Mouse (Mus musculus) right cerebral cortex, adult 18-20 months (tissue): ENCODE data around the gene Cd83.

Experiments
- DNase-seq: peaks from one replicate; pipeline ENCODE4 v3.0.0; 2022; ENCODE audit warnings: mixed read lengths

The Cd83 gene

GRCm38 (mm10) chr13:43774605-43775426 is 9.8 kb upstream of the Cd83 start:
- no peak for DNase-seq

- no peak for DNase-seq
Measured at GRCm38 (mm10) chr13:43775427-43775733, 9.2 kb upstream of the Cd83 start.

- no peak for DNase-seq
Measured at GRCm38 (mm10) chr13:43777321-43778002, 7.1 kb upstream of the Cd83 start.

- no peak for DNase-seq
Measured at GRCm38 (mm10) chr13:43778021-43778649, 6.4 kb upstream of the Cd83 start.

GRCm38 (mm10) chr13:43778971-43779370 is 5.6 kb upstream of the Cd83 start:
- DNase-seq, result no peak

GRCm38 (mm10) chr13:43780071-43780470 is 4.5 kb upstream of the Cd83 start:
- DNase-seq, result no peak

- DNase-seq, result no peak
Measured at GRCm38 (mm10) chr13:43785712-43786072, 1.1 kb downstream of the Cd83 start.

GRCm38 (mm10) chr13:43786171-43786795 is 1.7 kb downstream of the Cd83 start:
- DNase-seq, result no peak

- DNase-seq, result no peak
Measured at GRCm38 (mm10) chr13:43787262-43787661, 2.7 kb downstream of the Cd83 start.

GRCm38 (mm10) chr13:43788071-43788470 is 3.5 kb downstream of the Cd83 start:
- DNase-seq, result no peak

GRCm38 (mm10) chr13:43788983-43789645 is 4.5 kb downstream of the Cd83 start:
- DNase-seq, result no peak

- DNase-seq, result no peak
Measured at GRCm38 (mm10) chr13:43790229-43791001, 5.8 kb downstream of the Cd83 start.

- no peak for DNase-seq
Measured at GRCm38 (mm10) chr13:43795334-43795733, 10.8 kb downstream of the Cd83 start.

GRCm38 (mm10) chr13:43798655-43799054 is 14.1 kb downstream of the Cd83 start:
- no peak for DNase-seq

- no peak for DNase-seq
Measured at GRCm38 (mm10) chr13:43800136-43800535, 15.6 kb downstream of the Cd83 start.

GRCm38 (mm10) chr13:43801961-43802360 is 17.4 kb downstream of the Cd83 start:
- DNase-seq, result no peak

- no peak for DNase-seq
Measured at GRCm38 (mm10) chr13:43802361-43803137, 18.0 kb downstream of the Cd83 start.

GRCm38 (mm10) chr13:43804648-43805047 is 20.1 kb downstream of the Cd83 start:
- no peak for DNase-seq

GRCm38 (mm10) chr13:43805159-43805758 is 20.7 kb downstream of the Cd83 start:
- DNase-seq, result no peak

GRCm38 (mm10) chr13:43806371-43807271 is 22.0 kb downstream of the Cd83 start:
- peak; percentile 23 for DNase-seq
